Mouse (Mus musculus) left cerebral cortex, adult 18-20 months (tissue): ENCODE data around the gene Tph2. TPM values are rescaled to one million over a fixed set of nuclear protein-coding genes. Genes with fewer than 3 reads are reported as not detected.

Experiments
- total RNA-seq, 2 experiments: library from RNA; stranded (reverse); gene quantifications; 2 replicates each; pipeline ENCODE4 v1.2.3; 2021

Gene Tph2
- total RNA-seq, 2 experiments from 2014 or later, result 0.40 to 0.77 TPM

Other genes starting within 250 kb of the Tph2 start
- 10 to 100 TPM; 49.8 to 59.9 TPM for gene Tbc1d15, start 66.4 kb upstream of the Tph2 start, total RNA-seq
- gene Rab21, start 130.6 kb upstream of the Tph2 start, total RNA-seq, result 10 to 100 TPM; 54.4 to 54.8 TPM
- gene Tmem19, start 177.5 kb upstream of the Tph2 start, total RNA-seq, result 10 to 100 TPM; 34.4 to 38.2 TPM
- gene Thap2, start 199.4 kb upstream of the Tph2 start, total RNA-seq, result 10 to 100 TPM; 16.4 TPM
- gene Zfc3h1, start 199.9 kb upstream of the Tph2 start, total RNA-seq, result 10 to 100 TPM; 46.6 to 46.9 TPM